Mouse (Mus musculus) cerebellum, adult 9-11 months (tissue): ENCODE measurements at regions not wholly inside any gene's neighbourhood (a gene's known extent, or its start where the extent isn't known, plus 50 kb on each side); places are given as distances from the start of the nearest gene placed in this dataset.

Experiments used
- DNase-seq: peaks from one replicate; pipeline ENCODE4 v3.0.0; 2022

- peak; percentile 2 for DNase-seq
Measured at GRCm38 (mm10) chrX:143996716-143997115, 63.6 kb upstream of the Dcx start.
